Mouse (Mus musculus) heart, postnatal 14 days (tissue): ENCODE results near the gene Pms2. TPM values are rescaled to one million over a fixed set of nuclear protein-coding genes. Genes with fewer than 3 reads are reported as not detected.

Source experiments
- DNase-seq, 2 experiments: peaks; one replicate each; pipeline ENCODE4 v3.0.0; 2021 to 2022
- intact Hi-C: fragments of 180-260 bp; cut with DNase I; formaldehyde crosslinking; loops from one replicate; pipeline ENCODE4 v1.15.1; 2025
- total RNA-seq, 2 experiments: library from RNA; stranded (reverse); gene quantifications; 2 replicates each; pipeline ENCODE4 v1.2.3; 2021

Pms2 gene
- total RNA-seq, 2 experiments from 2014 or later, result 5.6 to 7.6 TPM

- intact Hi-C loops, result loop anchor here (5.0 kb wide), 1 partner anchor 245 kb away; the partner anchor contains the start of gene Usp42
Observed at GRCm38 (mm10) chr5:143976726-143977431, 67.1 kb downstream of the Pms2 start.

GRCm38 (mm10) chr5:143980858-143981257 lies 71.1 kb downstream of the Pms2 start:
- DNase-seq, result no peak
- intact Hi-C loops, result no loop called here

More at GRCm38 (mm10) chr5:143976726-143977431, 67.1 kb downstream of the Pms2 start:
- DNase-seq, result no peak

GRCm38 (mm10) chr5:143982361-143982760 lies 72.6 kb downstream of the Pms2 start:
- no peak for DNase-seq
- intact Hi-C loops, result no loop called here

Other genes with a start within 250 kb of the Pms2 start
- gene Usp42, start 177.7 kb upstream of the Pms2 start, total RNA-seq, result 1 to 10 TPM; 8.1 to 8.3 TPM
- gene Eif2ak1, start 92.2 kb upstream of the Pms2 start, total RNA-seq, result 10 to 100 TPM; 19.1 to 20.0 TPM
- not detected for gene Ankrd61, start 12.3 kb upstream of the Pms2 start, total RNA-seq
- 10 to 100 TPM; 31.5 to 35.7 TPM for gene Aimp2, start 117 bp upstream of the Pms2 start, total RNA-seq
- gene Gm42421, start 18.2 kb downstream of the Pms2 start, total RNA-seq, result under 1 TPM in 1 of 2 experiments, not detected in 1; 0.50 TPM
- under 1 TPM; 0.34 to 0.53 TPM for gene Rsph10b, start 23.1 kb downstream of the Pms2 start, total RNA-seq
- 10 to 100 TPM; 28.8 to 29.6 TPM for gene Ccz1, start 104.9 kb downstream of the Pms2 start, total RNA-seq
- not detected for gene Ocm, start 116.7 kb downstream of the Pms2 start, total RNA-seq
- gene Lmtk2, start 190.5 kb downstream of the Pms2 start, total RNA-seq, result 10 to 100 TPM; 21.9 to 22.6 TPM